Mouse (Mus musculus) kidney, embryonic 14.5 days (tissue): ENCODE measurements at regions not wholly inside any gene's neighbourhood (a gene's known extent, or its start where the extent isn't known, plus 50 kb on each side); places are given as distances from the start of the nearest gene placed in this dataset.

ENCODE experiments used
- ATAC-seq: fragments of 200-750 bp; cut with Nextera tagmentation; 2 replicates; pipeline ENCODE4 v1.8.0; 2017; ENCODE audit warnings: moderate number of reproducible peaks, mild to moderate bottlenecking, moderate TSS enrichment, moderate library complexity; ENCODE audit not compliant: low FRiP score, low TSS enrichment
- H3K27ac ChIP-seq: fragments of 300-500 bp; sonication (generic); 2 replicates; pipeline ENCODE4 v1.5.1; 2014; ENCODE audit warnings: low read depth, mild to moderate bottlenecking, low read length, moderate library complexity, mixed read lengths
- H3K27me3 ChIP-seq: fragments of 300-500 bp; sonication (generic); 2 replicates; pipeline ENCODE4 v1.6.1; 2014; ENCODE audit warnings: mild to moderate bottlenecking, low read length; ENCODE audit not compliant: control insufficient read depth, insufficient read depth
- H3K36me3 ChIP-seq: fragments of 300-500 bp; sonication (generic); 2 replicates; pipeline ENCODE4 v1.6.1; 2014; ENCODE audit warnings: low read length, mixed read lengths; ENCODE audit not compliant: control insufficient read depth, insufficient read depth
- H3K4me1 ChIP-seq: fragments of 300-500 bp; sonication (generic); 2 replicates; pipeline ENCODE4 v1.6.1; 2014; ENCODE audit warnings: low read length, mixed read lengths; ENCODE audit not compliant: control insufficient read depth, insufficient read depth
- H3K4me2 ChIP-seq: fragments of 300-500 bp; sonication (generic); replicated peaks from 2 replicates; pipeline ENCODE4 v1.6.1; 2014; ENCODE audit warnings: low read depth, mild to moderate bottlenecking, low read length
- H3K4me3 ChIP-seq: fragments of 300-500 bp; sonication (generic); 2 replicates; pipeline ENCODE4 v1.5.1; 2014; ENCODE audit warnings: mild to moderate bottlenecking, low read length
- H3K9ac ChIP-seq: fragments of 300-500 bp; sonication (generic); 2 replicates; pipeline ENCODE4 v1.6.1; 2014; ENCODE audit warnings: low read depth, mild to moderate bottlenecking, low read length, moderate library complexity
- H3K9me3 ChIP-seq: fragments of 300-500 bp; sonication (generic); 2 replicates; pipeline ENCODE4 v1.6.1; 2016; ENCODE audit warnings: low read length; ENCODE audit not compliant: control insufficient read depth
- WGBS: fragments of 180-500 bp; shearing (Covaris S2); extraction: QIAGEN DNeasy Blood & Tissue Kit; methylation state at CpG from one replicate; pipeline ENCODE4 v1.1.7; 2014; 5-methylcytosine and 5-hydroxymethylcytosine counted together

DNA sequence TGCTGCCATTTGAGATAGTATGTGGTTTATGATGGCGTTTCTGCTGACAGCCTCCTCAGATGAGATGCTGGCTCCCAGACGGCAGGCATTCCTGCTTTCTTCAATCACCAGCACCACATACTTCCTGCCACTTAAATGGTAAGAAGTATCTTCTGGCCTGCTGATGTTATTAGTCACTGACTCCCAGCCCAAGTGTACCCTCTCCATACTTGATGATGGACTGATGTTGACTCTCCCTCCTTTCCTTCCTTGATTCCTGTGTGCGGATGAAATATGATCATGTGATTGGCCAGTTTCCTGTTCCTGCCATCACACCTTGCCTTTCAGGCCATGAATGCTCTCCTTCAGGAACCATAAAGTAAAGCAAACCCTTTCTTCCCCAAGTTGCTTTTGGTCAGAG lies 50.8 kb upstream of the Rpl10-ps3 start:
- Histone ChIP-seq H3K9me3 (no peaks in the 10 kb centered on the region), H3K9ac (no peak overlapping the region), H3K36me3 (no peaks in the 10 kb centered on the region), H3K27me3 (no peaks in the 10 kb centered on the region), H3K4me1 (no peaks in the 10 kb centered on the region), H3K4me2 (no peak overlapping the region), H3K4me3 (no peak overlapping the region), H3K27ac (no peak overlapping the region)
- ATAC-seq, result no peak
- 82% methylated on average over 3 of the region's 3 CpGs for WGBS

DNA sequence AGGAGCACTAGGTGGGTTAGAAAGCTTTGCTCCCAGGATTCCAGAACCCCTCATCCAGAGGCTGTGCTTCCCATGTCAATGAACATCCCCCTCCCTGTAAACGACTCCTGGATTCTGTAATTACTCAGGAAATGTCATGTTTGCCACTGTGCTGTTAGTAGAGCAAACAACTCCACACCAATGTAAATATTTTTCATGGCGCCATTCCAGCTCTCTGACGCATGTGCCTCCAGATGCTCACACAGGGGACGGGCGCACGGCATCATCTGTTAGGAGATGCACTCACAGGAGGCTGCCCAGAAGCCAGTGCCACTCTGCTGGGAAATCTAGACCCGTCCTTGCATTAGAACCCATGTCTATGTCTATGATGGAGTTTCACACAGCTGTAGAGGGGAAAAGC lies 51.3 kb upstream of the Rpl10-ps3 start:
- no peak for ATAC-seq
- Histone ChIP-seq H3K36me3 (no peaks in the 10 kb centered on the region), H3K4me3 (no peak overlapping the region), H3K9me3 (no peaks in the 10 kb centered on the region), H3K27me3 (no peaks in the 10 kb centered on the region), H3K9ac (no peak overlapping the region), H3K4me1 (no peaks in the 10 kb centered on the region), H3K4me2 (no peak overlapping the region), H3K27ac (no peak overlapping the region)
- WGBS, result 55% methylated on average over 7 of the region's 7 CpGs

DNA sequence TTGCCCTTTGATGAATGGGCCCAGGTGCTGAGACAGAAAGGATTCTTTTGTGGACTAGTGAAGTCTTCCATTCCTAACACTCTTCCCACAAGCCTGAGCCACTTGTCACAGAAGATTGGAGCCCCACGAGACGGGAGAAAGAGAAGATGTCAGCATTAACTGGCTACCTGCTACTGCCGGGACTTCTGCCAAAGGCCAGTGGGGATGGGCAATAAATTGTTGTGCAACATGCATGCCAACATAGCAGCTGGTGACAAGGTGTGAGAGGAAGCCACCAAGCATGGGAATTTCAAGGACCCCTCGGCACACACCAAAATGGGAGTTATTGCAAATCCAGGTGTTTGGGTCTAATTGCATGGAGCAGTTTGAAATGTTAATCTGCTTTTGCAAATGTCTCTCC lies 63.6 kb upstream of the Rpl10-ps3 start:
- Histone ChIP-seq H3K9me3 (no peaks in the 10 kb centered on the region), H3K27ac (no peak overlapping the region), H3K4me2 (no peak overlapping the region), H3K36me3 (no peaks in the 10 kb centered on the region), H3K9ac (no peak overlapping the region), H3K4me3 (no peak overlapping the region), H3K27me3 (no peaks in the 10 kb centered on the region), H3K4me1 (no peaks in the 10 kb centered on the region)
- no peak for ATAC-seq
- WGBS, result 73% methylated on average over 4 of the region's 4 CpGs

DNA sequence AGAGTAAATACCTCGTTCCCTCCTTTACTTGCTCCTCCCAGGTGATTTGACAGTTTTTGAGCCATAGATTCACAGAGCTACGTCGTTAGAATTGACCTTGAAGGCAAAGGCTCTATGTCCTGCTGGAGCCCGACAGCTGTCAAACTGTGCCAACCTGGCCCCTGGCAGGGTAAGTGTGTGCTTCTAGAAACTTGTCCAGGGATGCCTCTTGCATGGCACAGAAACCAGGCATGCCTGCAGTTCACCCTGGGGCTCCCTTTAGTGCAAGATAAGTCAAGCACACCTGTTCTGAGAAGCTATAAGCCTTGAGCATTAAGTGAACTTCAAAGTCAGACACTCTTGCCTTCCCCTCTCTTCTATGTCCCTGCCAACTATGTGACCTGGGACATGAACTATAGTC lies 64.1 kb upstream of the Rpl10-ps3 start:
- Histone ChIP-seq H3K4me3 (no peak overlapping the region), H3K9ac (no peak overlapping the region), H3K9me3 (no peaks in the 10 kb centered on the region), H3K27ac (no peak overlapping the region), H3K4me2 (no peak overlapping the region), H3K4me1 (no peaks in the 10 kb centered on the region), H3K27me3 (no peaks in the 10 kb centered on the region), H3K36me3 (no peaks in the 10 kb centered on the region)
- ATAC-seq, result no peak
- 72% methylated on average over 4 of the region's 4 CpGs for WGBS

DNA sequence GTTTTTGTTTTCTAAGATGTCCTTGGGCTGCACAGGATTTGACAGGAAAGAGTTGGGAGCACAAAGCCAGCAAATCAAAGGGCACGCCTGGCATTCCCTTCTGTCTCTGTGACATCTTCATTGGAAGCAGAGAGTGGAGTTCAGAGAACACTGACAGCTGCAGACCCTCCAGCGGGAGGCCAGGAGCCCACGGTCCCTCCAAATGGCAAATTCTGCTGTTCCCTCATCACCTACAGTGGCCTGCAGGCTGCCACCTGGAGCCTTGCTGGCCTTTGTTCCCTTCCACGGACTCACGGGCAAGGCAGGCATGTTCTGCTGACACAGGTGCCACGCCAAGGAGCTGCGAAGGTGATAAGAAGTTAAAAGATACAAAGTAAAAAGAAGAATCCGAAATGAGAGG lies 68.2 kb upstream of the Rpl10-ps3 start:
- no peak overlapping the region for H3K27ac ChIP-seq
- H3K27me3 ChIP-seq, result no peaks in the 10 kb centered on the region
- H3K9ac ChIP-seq, result no peak overlapping the region
- H3K9me3 ChIP-seq, result no peaks in the 10 kb centered on the region
- no peak overlapping the region for H3K4me3 ChIP-seq
- H3K4me2 ChIP-seq, result no peak overlapping the region
- ATAC-seq, result no peak
- H3K4me1 ChIP-seq, result no peaks in the 10 kb centered on the region
- WGBS, result 82% methylated on average over 8 of the region's 8 CpGs
- no peaks in the 10 kb centered on the region for H3K36me3 ChIP-seq

DNA sequence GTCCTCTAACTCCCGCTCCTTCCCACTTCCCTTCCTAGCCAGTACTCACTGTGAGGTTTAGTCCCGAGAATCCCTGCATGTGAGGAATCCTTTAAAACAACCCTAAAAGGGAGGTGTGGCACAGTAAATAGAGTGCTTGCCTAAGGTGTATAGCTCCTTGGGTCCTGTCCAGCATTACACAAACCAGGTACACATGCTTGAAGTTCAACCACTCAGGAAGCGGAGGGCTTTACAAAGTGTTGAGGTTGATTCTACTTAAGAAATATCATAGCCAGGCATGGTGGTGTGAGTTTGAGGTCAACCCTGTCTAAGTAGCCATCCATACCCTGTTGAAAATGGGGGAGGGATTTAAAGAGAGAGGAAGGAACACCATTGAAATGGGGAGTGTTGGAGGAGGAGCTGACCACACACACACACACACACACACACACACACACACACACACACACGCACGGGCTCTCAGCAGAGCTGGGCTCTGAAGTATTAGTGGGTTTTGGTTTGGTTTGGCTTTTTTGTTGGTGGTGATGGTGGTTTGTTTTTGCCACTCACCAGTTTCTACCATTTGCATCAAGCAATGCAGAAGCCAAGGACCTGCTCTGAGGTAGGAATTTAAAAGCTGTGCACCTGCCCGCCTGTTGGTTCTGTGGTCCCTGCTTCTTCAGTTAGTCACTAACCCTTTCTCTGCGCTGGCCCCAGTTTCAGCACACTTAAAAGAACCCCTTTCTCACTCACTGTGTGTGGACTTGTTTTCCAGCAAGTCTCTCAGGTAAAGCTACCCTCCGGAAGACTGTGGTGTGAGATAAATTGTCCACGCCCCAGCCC lies 69.0 kb upstream of the Rpl10-ps3 start:
- Histone ChIP-seq H3K27me3 (no peaks in the 10 kb centered on the region), H3K4me3 (no peak overlapping the region), H3K4me1 (no peaks in the 10 kb centered on the region), H3K27ac (no peak overlapping the region), H3K4me2 (no peak overlapping the region), H3K9ac (no peak overlapping the region), H3K9me3 (no peaks in the 10 kb centered on the region), H3K36me3 (no peaks in the 10 kb centered on the region)
- no peak for ATAC-seq
- 87% methylated on average over 9 of the region's 9 CpGs for WGBS

DNA sequence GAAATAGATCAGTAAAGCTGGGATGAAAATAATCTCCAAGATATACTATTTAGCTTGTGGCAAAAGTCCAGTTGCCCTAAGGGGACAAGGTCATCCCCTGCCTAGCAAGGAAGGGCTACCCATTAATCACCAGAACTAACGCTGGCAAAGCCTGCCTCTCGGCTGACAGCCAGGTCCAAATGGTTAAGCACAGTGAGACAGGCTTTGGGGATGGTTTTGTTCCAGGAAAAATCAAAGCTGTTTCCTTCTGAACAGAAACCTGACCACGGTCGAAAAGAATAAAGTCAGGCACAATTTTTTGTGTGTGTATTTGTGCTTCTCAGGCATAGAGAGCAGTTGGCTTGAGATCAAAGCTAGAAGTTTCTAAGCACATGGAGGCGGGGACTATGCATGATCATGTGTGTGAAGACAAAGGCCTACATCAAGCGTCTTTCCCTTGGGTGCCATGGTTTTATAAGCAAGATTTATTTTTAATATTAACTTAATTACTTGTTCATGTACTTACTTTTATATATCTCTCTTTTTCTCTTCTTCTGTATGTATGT lies 70.1 kb upstream of the Rpl10-ps3 start:
- Histone ChIP-seq H3K27me3 (no peaks in the 10 kb centered on the region), H3K4me2 (no peak overlapping the region), H3K36me3 (no peaks in the 10 kb centered on the region), H3K9me3 (no peaks in the 10 kb centered on the region), H3K9ac (no peak overlapping the region), H3K27ac (no peak overlapping the region), H3K4me1 (no peaks in the 10 kb centered on the region), H3K4me3 (no peak overlapping the region)
- WGBS, result 45% methylated on average over 6 of the region's 6 CpGs
- no peak for ATAC-seq

DNA sequence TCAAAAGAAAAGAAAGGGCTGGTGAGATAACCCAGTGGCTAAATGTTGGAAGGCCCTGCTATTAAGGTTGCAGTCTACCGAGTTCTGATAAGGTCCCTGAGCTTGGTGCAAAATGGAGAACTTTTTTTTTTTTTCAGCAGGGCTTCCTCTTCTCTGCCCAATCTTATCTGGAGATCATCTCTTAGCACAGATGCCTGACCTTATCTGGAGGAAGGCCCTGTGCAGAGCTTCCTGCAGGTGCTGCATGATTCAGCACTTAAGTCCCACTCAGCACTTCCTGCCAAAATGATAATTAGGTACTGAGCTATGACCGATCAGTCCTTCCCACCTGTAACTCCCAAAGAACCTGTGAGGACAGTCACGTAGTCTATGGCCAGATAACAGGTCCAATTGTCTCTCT lies 71.9 kb upstream of the Rpl10-ps3 start:
- ATAC-seq, result no peak
- H3K27me3 ChIP-seq, result no peaks in the 10 kb centered on the region
- WGBS, result 70% methylated on average over 3 of the region's 3 CpGs

DNA sequence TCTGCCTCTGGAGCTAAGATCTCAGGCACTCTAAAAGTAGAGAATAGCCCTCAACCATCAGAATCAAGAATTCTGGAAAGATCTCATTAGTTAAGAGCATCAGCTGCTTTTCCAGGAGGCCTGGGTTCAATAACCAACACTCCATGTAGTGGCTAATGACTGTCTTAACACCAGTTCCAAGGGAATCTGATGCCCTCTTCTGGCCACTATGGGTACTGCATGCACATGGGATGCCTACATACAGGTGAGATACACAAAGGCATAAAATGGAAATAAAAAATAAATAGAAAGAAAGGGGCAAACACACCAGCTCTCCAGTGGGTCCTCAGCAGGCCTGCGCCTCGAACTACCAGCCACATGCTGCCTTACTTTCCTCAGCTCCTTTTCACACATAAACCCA lies 73.3 kb upstream of the Plet1 start:
- Histone ChIP-seq H3K9ac (no peak overlapping the region), H3K4me2 (no peak overlapping the region), H3K4me3 (no peak overlapping the region), H3K9me3 (0 out of 2 replicates have a peak, but pooled peaks cover 4% of the 10 kb centered on the region), H3K4me1 (no peaks in the 10 kb centered on the region), H3K27me3 (no peaks in the 10 kb centered on the region), H3K27ac (no peak overlapping the region), H3K36me3 (no peaks in the 10 kb centered on the region)
- 100% methylated on average over 2 of the region's 2 CpGs for WGBS
- no peak for ATAC-seq

More for the DNA sequence above, 71.9 kb upstream of the Rpl10-ps3 start:
- Histone ChIP-seq H3K4me1 (no peaks in the 10 kb centered on the region), H3K36me3 (no peaks in the 10 kb centered on the region), H3K27ac (no peak overlapping the region), H3K4me2 (no peak overlapping the region), H3K4me3 (no peak overlapping the region), H3K9me3 (0 out of 2 replicates have a peak, but pooled peaks cover 4% of the 10 kb centered on the region), H3K9ac (no peak overlapping the region)
